Mouse (Mus musculus): ENCODE data around the gene Wipf1.

The Wipf1 gene

DNA sequence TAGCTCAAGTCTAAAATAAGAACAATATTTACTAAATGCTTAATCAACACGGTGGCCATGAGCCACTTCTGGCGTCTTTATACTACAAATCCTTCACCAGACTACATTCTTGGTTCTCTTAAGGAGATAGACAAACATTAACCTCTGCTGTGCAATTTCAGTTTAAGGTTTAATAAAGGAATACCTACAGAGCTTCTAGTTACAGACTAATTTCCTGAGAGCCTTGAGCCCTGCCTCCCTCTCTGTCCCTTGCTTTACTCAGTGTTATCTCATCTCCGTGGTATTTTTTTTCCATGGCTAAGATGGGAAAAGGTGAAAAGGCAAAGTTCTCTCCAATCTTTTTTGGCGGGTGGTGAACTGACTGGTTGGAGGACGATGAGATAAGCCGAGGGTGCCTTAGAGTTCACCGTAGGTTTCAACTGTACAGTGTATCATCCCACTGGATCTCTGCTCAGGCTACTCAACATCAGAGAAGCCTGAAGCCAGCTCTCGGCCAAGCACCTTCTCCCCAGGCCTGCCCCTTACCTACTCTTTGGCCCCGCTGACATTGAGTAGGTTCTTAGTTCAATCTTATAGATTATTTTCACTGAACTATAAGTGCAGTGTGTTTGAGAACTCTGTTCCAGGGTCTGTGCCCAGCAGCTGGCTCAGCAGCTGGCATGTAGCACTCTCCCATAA is 149.1 kb downstream of the Wipf1 start:
- DNase-seq, result no peak

DNA sequence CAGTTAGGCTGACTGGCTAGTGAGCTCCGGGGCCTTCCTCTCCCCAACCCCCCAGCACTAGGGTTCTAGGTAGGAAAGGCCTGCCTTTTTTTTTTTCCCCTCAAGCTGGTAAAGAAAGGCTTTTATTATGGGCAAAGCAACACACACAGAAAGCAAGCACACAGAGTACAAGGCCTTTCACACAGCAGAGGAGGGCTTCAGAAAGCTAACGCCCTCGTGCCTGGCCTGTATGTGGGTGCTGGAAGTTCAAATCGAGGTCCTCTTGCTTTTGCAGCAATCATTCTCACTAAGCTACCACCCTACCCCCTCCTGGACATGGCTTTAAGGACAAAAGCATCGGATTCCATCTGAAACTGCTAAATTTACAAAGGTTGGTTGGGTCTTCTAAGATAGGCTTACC is 149.9 kb downstream of the Wipf1 start:
- no peak for DNase-seq
